Mouse (Mus musculus) bone marrow macrophage, adult 2 months (primary cell): ENCODE measurements around the gene Zcchc2.

Source experiments
- CTCF ChIP-seq: IDR thresholded peaks from 2 replicates; pipeline ENCODE4 v1.5.1; 2012; ENCODE audit warnings: low read depth, mild to moderate bottlenecking, low read length, moderate library complexity
- POLR2A ChIP-seq: IDR thresholded peaks from 2 replicates; pipeline ENCODE4 v1.6.1; 2012; ENCODE audit warnings: mild to moderate bottlenecking, low read depth, low read length, borderline replicate concordance

DNA sequence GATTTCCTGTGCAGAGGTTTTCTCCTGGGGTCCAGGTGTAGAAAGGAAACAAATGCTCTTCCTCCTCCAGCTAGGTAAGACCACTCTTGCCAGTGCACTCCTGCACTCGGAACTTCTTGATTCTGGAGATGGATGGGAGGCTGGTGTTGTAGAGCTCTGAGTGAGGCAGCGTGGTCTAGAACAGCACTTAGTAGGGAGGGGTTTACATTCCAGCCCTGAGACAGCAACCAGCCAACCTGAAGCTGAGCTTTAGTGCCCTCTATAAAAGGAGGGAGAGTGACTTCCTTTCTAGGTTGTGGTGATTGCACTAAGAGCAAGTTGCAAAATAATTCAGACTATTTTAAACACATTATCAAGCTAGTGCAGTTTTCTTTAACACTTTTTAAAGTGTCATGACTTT, 5.8 kb downstream of the Zcchc2 start:
- TF ChIP-seq POLR2A (no peak), CTCF (no peak)
